Mouse (Mus musculus): Measurements from ENCODE around the gene Tcte1. TPM values are rescaled to one million over a fixed set of nuclear protein-coding genes. Genes with fewer than 3 reads are reported as not detected.

The Tcte1 gene
- polyA plus RNA-seq, 1 experiment from 2014 or later = 1.7 TPM

- no peak overlapping the region for H3K4me3 ChIP-seq (ENCODE audit: low read depth, low read length)
- DNase-seq (ENCODE audit: low spot score, missing footprints) = no peak
- H3K27ac ChIP-seq (ENCODE audit: low read depth, low read length) = no peak overlapping the region
- H3K4me1 ChIP-seq (ENCODE audit: control insufficient read depth, insufficient read depth, low read length) = no peaks in the 10 kb centered on the region
- H3K36me3 ChIP-seq (ENCODE audit: control insufficient read depth, insufficient read depth, low read length) = no peaks in the 10 kb centered on the region
- no peak overlapping the region for H3K9ac ChIP-seq (ENCODE audit: low read length)
- ATAC-seq (ENCODE audit: low FRiP score) = no peak
- no peak overlapping the region for H3K4me2 ChIP-seq
- 87% methylated on average over 23 of the region's 23 CpGs for WGBS
- no peaks in the 10 kb centered on the region for H3K27me3 ChIP-seq (ENCODE audit: control insufficient read depth, insufficient read depth, low read length)
- no peaks in the 10 kb centered on the region for H3K9me3 ChIP-seq (ENCODE audit: control insufficient read depth, low read length)
Measured at GRCm38 (mm10) chr17:45488321-45489254, 34.6 kb upstream of the Tcte1 start.

- Histone ChIP-seq H3K4me3 (ENCODE audit: low read depth, low read length) (no peak overlapping the region), H3K27ac (ENCODE audit: low read depth, low read length) (no peak overlapping the region), H3K4me2 (no peak overlapping the region), H3K9me3 (ENCODE audit: control insufficient read depth, low read length) (no peaks in the 10 kb centered on the region), H3K27me3 (ENCODE audit: control insufficient read depth, insufficient read depth, low read length) (no peaks in the 10 kb centered on the region), H3K4me1 (ENCODE audit: control insufficient read depth, insufficient read depth, low read length) (no peaks in the 10 kb centered on the region), H3K36me3 (ENCODE audit: control insufficient read depth, insufficient read depth, low read length) (no peaks in the 10 kb centered on the region), H3K9ac (ENCODE audit: low read length) (no peak overlapping the region)
- DNase-seq (ENCODE audit: low spot score, missing footprints) = no peak
- WGBS = 86% methylated on average over 6 of the region's 6 CpGs
- no peak for ATAC-seq (ENCODE audit: low FRiP score)
Measured at GRCm38 (mm10) chr17:45489736-45490135, 33.5 kb upstream of the Tcte1 start.

- Histone ChIP-seq H3K4me2 (no peak overlapping the region), H3K4me3 (ENCODE audit: low read depth, low read length) (no peak overlapping the region), H3K9ac (ENCODE audit: low read length) (no peak overlapping the region), H3K4me1 (ENCODE audit: control insufficient read depth, insufficient read depth, low read length) (no peaks in the 10 kb centered on the region), H3K36me3 (ENCODE audit: control insufficient read depth, insufficient read depth, low read length) (no peaks in the 10 kb centered on the region), H3K27ac (ENCODE audit: low read depth, low read length) (no peak overlapping the region), H3K9me3 (ENCODE audit: control insufficient read depth, low read length) (no peaks in the 10 kb centered on the region), H3K27me3 (ENCODE audit: control insufficient read depth, insufficient read depth, low read length) (no peaks in the 10 kb centered on the region)
- ATAC-seq (ENCODE audit: low FRiP score) = no peak
- 78% methylated on average over 13 of the region's 13 CpGs for WGBS
- DNase-seq (ENCODE audit: low spot score, missing footprints) = no peak
Measured at GRCm38 (mm10) chr17:45490532-45491154, 32.6 kb upstream of the Tcte1 start.

GRCm38 (mm10) chr17:45495398-45495797 lies 27.8 kb upstream of the Tcte1 start:
- no peak for DNase-seq (ENCODE audit: low spot score, missing footprints)
- Histone ChIP-seq H3K4me3 (ENCODE audit: low read depth, low read length) (no peak overlapping the region), H3K4me2 (no peak overlapping the region), H3K27ac (ENCODE audit: low read depth, low read length) (no peak overlapping the region), H3K36me3 (ENCODE audit: control insufficient read depth, insufficient read depth, low read length) (no peaks in the 10 kb centered on the region), H3K4me1 (ENCODE audit: control insufficient read depth, insufficient read depth, low read length) (no peaks in the 10 kb centered on the region), H3K27me3 (ENCODE audit: control insufficient read depth, insufficient read depth, low read length) (no peaks in the 10 kb centered on the region), H3K9ac (ENCODE audit: low read length) (no peak overlapping the region), H3K9me3 (ENCODE audit: control insufficient read depth, low read length) (no peaks in the 10 kb centered on the region)
- ATAC-seq (ENCODE audit: low FRiP score) = no peak
- WGBS = 83% methylated on average over 11 of the region's 11 CpGs

GRCm38 (mm10) chr17:45498397-45498796 lies 24.8 kb upstream of the Tcte1 start:
- Histone ChIP-seq H3K9me3 (ENCODE audit: control insufficient read depth, low read length) (no peaks in the 10 kb centered on the region), H3K4me2 (no peak overlapping the region), H3K27me3 (ENCODE audit: control insufficient read depth, insufficient read depth, low read length) (no peaks in the 10 kb centered on the region), H3K27ac (ENCODE audit: low read depth, low read length) (no peak overlapping the region), H3K36me3 (ENCODE audit: control insufficient read depth, insufficient read depth, low read length) (no peaks in the 10 kb centered on the region), H3K4me1 (ENCODE audit: control insufficient read depth, insufficient read depth, low read length) (peaks cover 2% of the 10 kb centered on the region; the same call in 1 of the 2 replicates), H3K4me3 (ENCODE audit: low read depth, low read length) (no peak overlapping the region), H3K9ac (ENCODE audit: low read length) (no peak overlapping the region)
- WGBS = 86% methylated on average over 13 of the region's 13 CpGs
- ATAC-seq (ENCODE audit: low FRiP score) = no peak
- DNase-seq (ENCODE audit: low spot score, missing footprints) = no peak

GRCm38 (mm10) chr17:45499516-45499915 lies 23.7 kb upstream of the Tcte1 start:
- Histone ChIP-seq H3K27ac (ENCODE audit: low read depth, low read length) (no peak overlapping the region), H3K9ac (ENCODE audit: low read length) (no peak overlapping the region), H3K4me3 (ENCODE audit: low read depth, low read length) (no peak overlapping the region), H3K9me3 (ENCODE audit: control insufficient read depth, low read length) (no peaks in the 10 kb centered on the region), H3K27me3 (ENCODE audit: control insufficient read depth, insufficient read depth, low read length) (no peaks in the 10 kb centered on the region), H3K36me3 (ENCODE audit: control insufficient read depth, insufficient read depth, low read length) (no peaks in the 10 kb centered on the region), H3K4me1 (ENCODE audit: control insufficient read depth, insufficient read depth, low read length) (peaks cover 2% of the 10 kb centered on the region; the same call in 1 of the 2 replicates), H3K4me2 (no peak overlapping the region)
- DNase-seq (ENCODE audit: low spot score, missing footprints) = no peak
- no peak for ATAC-seq (ENCODE audit: low FRiP score)
- WGBS = 58% methylated on average over 2 of the region's 2 CpGs

DNA sequence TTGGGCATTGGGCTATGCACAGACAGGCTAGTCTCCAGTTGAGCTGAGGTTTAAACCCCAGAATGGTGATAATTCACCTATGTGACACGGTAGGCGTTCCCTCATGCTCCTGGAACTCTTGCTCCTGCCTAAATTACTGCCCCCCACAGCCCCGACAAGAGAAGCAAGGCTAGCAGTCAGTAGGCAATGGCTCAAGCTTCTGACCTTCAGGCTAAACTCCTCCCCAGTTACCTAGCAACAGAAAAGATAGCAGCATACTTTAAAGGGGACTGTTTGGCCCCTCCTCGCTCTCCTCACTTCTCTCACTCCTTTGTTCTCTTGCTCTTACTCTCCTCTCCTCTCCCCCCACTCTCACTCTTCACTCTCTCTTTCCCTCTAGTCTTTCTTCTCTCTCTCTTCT lies 22.3 kb upstream of the Tcte1 start:
- Histone ChIP-seq H3K9ac (ENCODE audit: low read length) (no peak overlapping the region), H3K4me3 (ENCODE audit: low read depth, low read length) (no peak overlapping the region), H3K4me1 (ENCODE audit: control insufficient read depth, insufficient read depth, low read length) (peaks cover 2% of the 10 kb centered on the region; the same call in 1 of the 2 replicates), H3K27me3 (ENCODE audit: control insufficient read depth, insufficient read depth, low read length) (no peaks in the 10 kb centered on the region), H3K9me3 (ENCODE audit: control insufficient read depth, low read length) (no peaks in the 10 kb centered on the region), H3K27ac (ENCODE audit: low read depth, low read length) (no peak overlapping the region), H3K36me3 (ENCODE audit: control insufficient read depth, insufficient read depth, low read length) (no peaks in the 10 kb centered on the region), H3K4me2 (no peak overlapping the region)
- DNase-seq (ENCODE audit: low spot score, missing footprints) (no peak), ATAC-seq (ENCODE audit: low FRiP score) (no peak)
- WGBS = 42% methylated on average over 4 of the region's 4 CpGs

GRCm38 (mm10) chr17:45502324-45502723 lies 20.9 kb upstream of the Tcte1 start:
- WGBS = 58% methylated on average over 4 of the region's 4 CpGs
- H3K9ac ChIP-seq (ENCODE audit: low read length) = no peak overlapping the region
- ATAC-seq (ENCODE audit: low FRiP score) (no peak), DNase-seq (ENCODE audit: low spot score, missing footprints) (no peak)
- H3K27me3 ChIP-seq (ENCODE audit: control insufficient read depth, insufficient read depth, low read length) = no peaks in the 10 kb centered on the region
- H3K27ac ChIP-seq (ENCODE audit: low read depth, low read length) = no peak overlapping the region
- peaks cover 6% of the 10 kb centered on the region; the same call in 1 of the 2 replicates for H3K4me1 ChIP-seq (ENCODE audit: control insufficient read depth, insufficient read depth, low read length)
- H3K36me3 ChIP-seq (ENCODE audit: control insufficient read depth, insufficient read depth, low read length) = no peaks in the 10 kb centered on the region
- H3K9me3 ChIP-seq (ENCODE audit: control insufficient read depth, low read length) = no peaks in the 10 kb centered on the region
- no peak overlapping the region for H3K4me3 ChIP-seq (ENCODE audit: low read depth, low read length)
- no peak overlapping the region for H3K4me2 ChIP-seq

GRCm38 (mm10) chr17:45503301-45503973 lies 19.8 kb upstream of the Tcte1 start:
- H3K4me3 ChIP-seq (ENCODE audit: low read depth, low read length) = no peak overlapping the region
- H3K27ac ChIP-seq (ENCODE audit: low read depth, low read length) = no peak overlapping the region
- H3K9ac ChIP-seq (ENCODE audit: low read length) = no peak overlapping the region; the same call in 1 of the 2 replicates
- peaks cover 8% of the 10 kb centered on the region; the same call in 1 of the 2 replicates for H3K4me1 ChIP-seq (ENCODE audit: control insufficient read depth, insufficient read depth, low read length)
- 66% methylated on average over 5 of the region's 5 CpGs for WGBS
- H3K9me3 ChIP-seq (ENCODE audit: control insufficient read depth, low read length) = no peaks in the 10 kb centered on the region
- no peak for ATAC-seq (ENCODE audit: low FRiP score)
- no peaks in the 10 kb centered on the region for H3K36me3 ChIP-seq (ENCODE audit: control insufficient read depth, insufficient read depth, low read length)
- no peak overlapping the region for H3K4me2 ChIP-seq
- no peaks in the 10 kb centered on the region for H3K27me3 ChIP-seq (ENCODE audit: control insufficient read depth, insufficient read depth, low read length)
- no peak for DNase-seq (ENCODE audit: low spot score, missing footprints)
